Mouse (Mus musculus): Measurements from ENCODE around the gene Gm49369. TPM values are rescaled to one million over a fixed set of nuclear protein-coding genes. Genes with fewer than 3 reads are reported as not detected.
"Not testable (repeated sequence)": the region's sequence is repeated elsewhere in the genome, so short reads cannot be mapped to it uniquely, and the experiment has no call there.

The Gm49369 gene
- polyA plus RNA-seq, 2 experiments from 2014 or later = not detected

- ATAC-seq = no peak
Observed at GRCm38 (mm10) chr7:142328507-142328906, 54.0 kb downstream of the Gm49369 start.

GRCm38 (mm10) chr7:142326714-142327445 is 55.6 kb downstream of the Gm49369 start:
- no peak for ATAC-seq

GRCm38 (mm10) chr7:142323396-142324117 is 58.9 kb downstream of the Gm49369 start:
- ATAC-seq = no peak

- no peak for ATAC-seq
Observed at GRCm38 (mm10) chr7:142322641-142323040, 59.8 kb downstream of the Gm49369 start.

GRCm38 (mm10) chr7:142321637-142322306 is 60.7 kb downstream of the Gm49369 start:
- not testable (repeated sequence) for ATAC-seq

Other genes with a start within 250 kb of the Gm49369 start
- gene Gm39115, start 246.6 kb downstream of the Gm49369 start, polyA plus RNA-seq (2017; shearing (Covaris generic)) = not detected
- not detected for gene Gm45337, start 238.1 kb downstream of the Gm49369 start, polyA plus RNA-seq (2017; shearing (Covaris generic))
- not detected for gene Gm29735, start 225.6 kb downstream of the Gm49369 start, polyA plus RNA-seq (2017; shearing (Covaris generic))
- not detected for gene Gm4553, start 216.9 kb downstream of the Gm49369 start, polyA plus RNA-seq (2017; shearing (Covaris generic))
- not detected for gene Krtap5-2, start 206.7 kb downstream of the Gm49369 start, polyA plus RNA-seq (2017; shearing (Covaris generic))
- gene Gm10153, start 192.3 kb downstream of the Gm49369 start, polyA plus RNA-seq (2017; shearing (Covaris generic)) = not detected
- not detected for gene Krtap5-3, start 181.3 kb downstream of the Gm49369 start, polyA plus RNA-seq (2017; shearing (Covaris generic))
- gene Gm7579, start 170.8 kb downstream of the Gm49369 start, polyA plus RNA-seq (2017; shearing (Covaris generic)) = not detected
- gene Krtap5-5, start 152.7 kb downstream of the Gm49369 start, polyA plus RNA-seq (2017; shearing (Covaris generic)) = not detected
- gene Gm40460, start 141.6 kb downstream of the Gm49369 start, polyA plus RNA-seq (2017; shearing (Covaris generic)) = not detected
- gene Gm2431, start 124.3 kb downstream of the Gm49369 start, polyA plus RNA-seq (2017; shearing (Covaris generic)) = not detected
- gene Gm4559, start 108.3 kb downstream of the Gm49369 start, polyA plus RNA-seq (2017; shearing (Covaris generic)) = not detected
- gene Krtap5-1, start 85.5 kb downstream of the Gm49369 start, polyA plus RNA-seq (2017; shearing (Covaris generic)) = not detected
- not detected for gene Krtap5-4, start 79.1 kb downstream of the Gm49369 start, polyA plus RNA-seq (2017; shearing (Covaris generic))
- under 1 TPM in 1 of 2 experiments, not detected in 1; 0.91 TPM for gene Ifitm10, start 8.9 kb downstream of the Gm49369 start, polyA plus RNA-seq (2017; shearing (Covaris generic))
- gene Ctsd, start 5.4 kb upstream of the Gm49369 start, polyA plus RNA-seq (2017; shearing (Covaris generic)) = 100 to 1,000 TPM; 277 to 325 TPM
- not detected for gene Syt8, start 52.2 kb upstream of the Gm49369 start, polyA plus RNA-seq (2017; shearing (Covaris generic))
- not detected for gene Tnni2, start 59.1 kb upstream of the Gm49369 start, polyA plus RNA-seq (2017; shearing (Covaris generic))
- 1,000 to 10,000 TPM; 1,098 to 1,582 TPM for gene Lsp1, start 78.1 kb upstream of the Gm49369 start, polyA plus RNA-seq (2017; shearing (Covaris generic))
- gene Tnnt3, start 116.2 kb upstream of the Gm49369 start, polyA plus RNA-seq (2017; shearing (Covaris generic)) = 1 to 10 TPM; 2.5 to 5.7 TPM
- gene Mrpl23, start 150.0 kb upstream of the Gm49369 start, polyA plus RNA-seq (2017; shearing (Covaris generic)) = 1 to 10 TPM; 2.6 to 3.0 TPM

All from CD4-positive, CD25-positive, alpha-beta regulatory T cell, adult 4 months (primary cell).